Mouse (Mus musculus) small intestine, adult 2 months (tissue): ENCODE measurements around the gene Cd22. TPM values are rescaled to one million over a fixed set of nuclear protein-coding genes. Genes with fewer than 3 reads are reported as not detected.

ENCODE experiments used
- H3K27ac ChIP-seq: fragments of 200-500 bp; 2 replicates; pipeline ENCODE4 v1.5.1; 2012; ENCODE audit warnings: low read depth, low read length, control low read depth, inconsistent platforms; ENCODE audit not compliant: insufficient read depth
- H3K27me3 ChIP-seq: fragments of 200-500 bp; 2 replicates; pipeline ENCODE4 v1.6.1; 2012; ENCODE audit warnings: mild to moderate bottlenecking, moderate library complexity, low read length, inconsistent platforms; ENCODE audit not compliant: control insufficient read depth, insufficient read depth
- H3K36me3 ChIP-seq: fragments of 200-500 bp; 2 replicates; pipeline ENCODE4 v1.6.1; 2012; ENCODE audit warnings: mild to moderate bottlenecking, low read length, control low read depth, inconsistent platforms; ENCODE audit not compliant: control insufficient read depth, insufficient read depth
- H3K4me1 ChIP-seq: fragments of 200-500 bp; 2 replicates; pipeline ENCODE4 v1.6.1; 2012; ENCODE audit warnings: low read length, inconsistent platforms, mixed read lengths; ENCODE audit not compliant: control insufficient read depth, insufficient read depth, insufficient read length
- H3K4me3 ChIP-seq: fragments of 200-500 bp; 2 replicates; pipeline ENCODE4 v1.5.1; 2012; ENCODE audit warnings: low read depth, mild to moderate bottlenecking, control low read depth, inconsistent platforms, low read length, moderate library complexity
- CTCF ChIP-seq: fragments of 200-500 bp; IDR thresholded peaks from 2 replicates; pipeline ENCODE4 v1.5.1; 2012; ENCODE audit warnings: low read depth, mild to moderate bottlenecking, control low read depth, inconsistent platforms, low read length, moderate library complexity, mixed read lengths; ENCODE audit not compliant: insufficient replicate concordance, insufficient read length; ENCODE audit errors: extremely low read depth
- POLR2A ChIP-seq: fragments of 200-500 bp; IDR thresholded peaks from 2 replicates; pipeline ENCODE4 v1.6.1; 2012; ENCODE audit warnings: low read depth, mild to moderate bottlenecking, control low read depth, inconsistent platforms, low read length, moderate library complexity
- WGBS: fragments of 180-500 bp; shearing (Covaris S2); methylation state at CpG from one replicate; pipeline ENCODE4 v1.1.7; 2018; 5-methylcytosine and 5-hydroxymethylcytosine counted together
- polyA plus RNA-seq: library from polyadenylated mRNA; depleted of rRNA; stranded (reverse); fragments of >200 nt; gene quantifications from 2 replicates; pipeline ENCODE4 v1.2.3, GENCODE M21; 2012; rRNA removed

Gene Cd22
- polyA plus RNA-seq, 1 experiment: 9.2 TPM

DNA sequence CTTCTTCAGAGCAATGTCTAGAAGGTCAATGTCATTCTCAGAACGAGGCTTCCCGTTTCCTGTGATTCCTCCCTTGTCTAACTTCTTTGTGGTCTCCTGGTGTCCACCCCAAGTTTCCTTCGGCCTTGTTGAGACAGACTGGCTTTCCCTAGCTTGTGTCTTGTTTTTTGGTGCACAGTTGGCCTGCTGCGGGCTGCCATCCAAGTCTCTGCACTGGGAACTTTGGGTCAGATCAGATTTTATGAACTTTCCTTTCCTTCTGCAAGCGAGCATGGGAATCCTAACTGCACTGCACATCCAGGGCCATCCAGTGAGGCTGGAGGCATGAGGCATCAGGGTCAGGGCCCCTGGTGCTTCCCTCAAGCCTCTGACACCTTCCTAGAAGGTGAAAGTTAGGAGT lies 58.6 kb downstream of the Cd22 start:
- TF ChIP-seq POLR2A: no peak
- TF ChIP-seq CTCF: no peak
- Histone ChIP-seq H3K4me1 (peaks cover 5% of the 10 kb centered on the region), H3K36me3 (no peaks in the 10 kb centered on the region), H3K27me3 (no peaks in the 10 kb centered on the region), H3K4me3 (no peak overlapping the region), H3K27ac (no peak overlapping the region)
- WGBS: 77% methylated on average over 5 of the region's 5 CpGs

DNA sequence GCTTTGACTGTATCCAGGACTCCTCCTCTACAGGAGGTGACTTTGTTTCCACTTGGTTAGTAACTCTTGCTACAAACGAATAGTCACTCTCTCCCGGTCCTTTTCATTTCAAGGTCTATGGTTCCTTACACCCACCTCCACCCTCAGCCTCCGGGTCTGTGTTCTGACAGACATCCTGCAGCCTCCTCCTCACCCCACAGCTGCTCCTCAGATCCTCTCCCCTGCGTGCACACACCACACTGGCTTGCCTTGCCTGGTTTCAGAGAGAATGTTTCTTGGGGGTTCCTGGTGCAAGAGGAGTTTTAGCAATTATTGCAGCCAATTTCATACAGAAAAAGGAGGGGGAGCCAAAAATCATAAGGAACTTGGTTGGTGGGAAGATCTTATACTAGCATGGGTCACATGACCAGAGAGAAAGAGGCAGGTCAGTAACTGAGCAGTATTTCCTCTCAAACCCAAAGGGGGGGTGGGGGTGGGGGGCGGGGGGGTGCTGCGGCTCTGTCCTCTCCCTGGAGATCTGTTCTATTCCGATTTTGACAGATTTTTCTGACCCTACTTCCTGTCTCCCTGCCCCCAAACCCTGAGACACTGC lies 59.2 kb downstream of the Cd22 start:
- Histone ChIP-seq H3K4me3 (peak overlapping the region; percentile 38), H3K27me3 (no peaks in the 10 kb centered on the region), H3K36me3 (no peaks in the 10 kb centered on the region), H3K27ac (peak overlapping the region; percentile 17; the same call in 1 of the 2 replicates), H3K4me1 (peaks cover 5% of the 10 kb centered on the region)
- WGBS: 68% methylated on average over 7 of the region's 7 CpGs
- TF ChIP-seq CTCF (no peak), POLR2A (no peak)

DNA sequence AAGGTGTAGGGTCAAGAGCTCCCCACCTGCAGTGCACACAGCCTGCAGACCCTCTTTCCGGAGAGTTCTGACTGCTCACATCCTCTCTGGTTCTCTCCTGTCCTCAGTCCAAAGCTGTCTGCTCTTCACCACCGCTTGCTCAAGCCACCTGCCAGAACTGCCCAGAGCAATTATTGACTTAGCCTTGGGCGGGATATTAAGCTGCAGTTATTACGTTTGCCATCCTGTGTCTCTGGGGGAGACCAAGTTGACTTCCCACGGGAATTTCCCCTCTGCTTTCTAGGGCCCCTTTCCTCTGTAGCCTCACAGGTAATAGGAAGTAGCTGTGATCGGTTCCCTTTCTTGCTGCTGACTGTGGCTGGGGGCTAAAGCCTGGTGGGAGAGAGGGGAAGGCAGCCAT lies 60.0 kb downstream of the Cd22 start:
- Histone ChIP-seq H3K36me3 (no peaks in the 10 kb centered on the region), H3K4me3 (peak overlapping the region; percentile 28), H3K4me1 (peaks cover 5% of the 10 kb centered on the region), H3K27ac (peak overlapping the region; percentile 17; the same call in 1 of the 2 replicates), H3K27me3 (no peaks in the 10 kb centered on the region)
- WGBS: 17% methylated on average over 6 of the region's 6 CpGs
- no peak for TF ChIP-seq CTCF
- no peak for TF ChIP-seq POLR2A

Other genes starting within 250 kb of the Cd22 start
- 0.11 TPM in 1 of 2 replicates, not detected in the other for gene Etv2, start 244.5 kb downstream of the Cd22 start, polyA plus RNA-seq
- gene Rbm42, start 230.0 kb downstream of the Cd22 start, polyA plus RNA-seq: 51.5 and 94.9 TPM in 2 replicates
- 6.0 and 6.4 TPM in 2 replicates for gene Haus5, start 215.3 kb downstream of the Cd22 start, polyA plus RNA-seq
- gene Pmis2, start 208.7 kb downstream of the Cd22 start, polyA plus RNA-seq: not detected in 2 replicates
- 1.1 and 6.1 TPM in 2 replicates for gene 2200002J24Rik, start 181.4 kb downstream of the Cd22 start, polyA plus RNA-seq
- 0.37 and 1.2 TPM in 2 replicates for gene Atp4a, start 168.1 kb downstream of the Cd22 start, polyA plus RNA-seq
- gene Tmem147, start 150.8 kb downstream of the Cd22 start, polyA plus RNA-seq: 181 and 200 TPM in 2 replicates
- not detected in 2 replicates for gene Gapdhs, start 136.7 kb downstream of the Cd22 start, polyA plus RNA-seq
- 0.23 and 0.27 TPM in 2 replicates for gene Sbsn, start 128.9 kb downstream of the Cd22 start, polyA plus RNA-seq
- 1.2 and 2.7 TPM in 2 replicates for gene Dmkn, start 116.6 kb downstream of the Cd22 start, polyA plus RNA-seq
- not detected in 2 replicates for gene Krtdap, start 92.4 kb downstream of the Cd22 start, polyA plus RNA-seq
- gene Ffar2, start 56.6 kb downstream of the Cd22 start, polyA plus RNA-seq: 9.1 and 9.5 TPM in 2 replicates
- gene Ffar3, start 24.2 kb downstream of the Cd22 start, polyA plus RNA-seq: 0.90 and 3.5 TPM in 2 replicates
- gene Ffar1, start 18.8 kb downstream of the Cd22 start, polyA plus RNA-seq: 0.66 and 2.2 TPM in 2 replicates
- gene Mag, start 34.5 kb upstream of the Cd22 start, polyA plus RNA-seq: 0.48 and 0.52 TPM in 2 replicates
- gene Hamp2, start 44.3 kb upstream of the Cd22 start, polyA plus RNA-seq: 0.76 and 58.9 TPM in 2 replicates
- gene Hamp, start 63.7 kb upstream of the Cd22 start, polyA plus RNA-seq: 0.65 TPM in 1 of 2 replicates, not detected in the other
- 78.9 and 162 TPM in 2 replicates for gene Usf2, start 76.5 kb upstream of the Cd22 start, polyA plus RNA-seq
- gene Lsr, start 93.1 kb upstream of the Cd22 start, polyA plus RNA-seq: 267 and 816 TPM in 2 replicates
- 4.4 and 9.8 TPM in 2 replicates for gene Fam187b, start 93.4 kb upstream of the Cd22 start, polyA plus RNA-seq
- gene Fxyd5, start 162.1 kb upstream of the Cd22 start, polyA plus RNA-seq: 24.8 and 31.8 TPM in 2 replicates
- gene Fxyd7, start 171.1 kb upstream of the Cd22 start, polyA plus RNA-seq: 2.0 and 2.6 TPM in 2 replicates
- gene Fxyd1, start 176.9 kb upstream of the Cd22 start, polyA plus RNA-seq: 35.6 and 41.4 TPM in 2 replicates
- 2.5 and 3.0 TPM in 2 replicates for gene Lgi4, start 179.0 kb upstream of the Cd22 start, polyA plus RNA-seq
- 22.7 and 60.7 TPM in 2 replicates for gene Fxyd3, start 196.4 kb upstream of the Cd22 start, polyA plus RNA-seq
- gene Hpn, start 234.9 kb upstream of the Cd22 start, polyA plus RNA-seq: 4.2 and 27.5 TPM in 2 replicates
- 11.1 and 19.6 TPM in 2 replicates for gene Scn1b, start 246.7 kb upstream of the Cd22 start, polyA plus RNA-seq